Mouse (Mus musculus) cerebellum, adult 18-20 months (tissue): ENCODE measurements around the gene Dock2.

Experiments
- DNase-seq, 2 experiments: peaks; one replicate each; pipeline ENCODE4 v3.0.0; 2021

The Dock2 gene

GRCm38 (mm10) chr11:34525096-34525891 is 258.4 kb downstream of the Dock2 start:
- DNase-seq: no peak

- no peak for DNase-seq
Observed at GRCm38 (mm10) chr11:34524586-34524985, 259.1 kb downstream of the Dock2 start.

GRCm38 (mm10) chr11:34518566-34518965 is 265.1 kb downstream of the Dock2 start:
- DNase-seq: peak in 1 of 2 experiments; percentile 2

- DNase-seq: no peak
Observed at GRCm38 (mm10) chr11:34516971-34517370, 266.7 kb downstream of the Dock2 start.

DNA sequence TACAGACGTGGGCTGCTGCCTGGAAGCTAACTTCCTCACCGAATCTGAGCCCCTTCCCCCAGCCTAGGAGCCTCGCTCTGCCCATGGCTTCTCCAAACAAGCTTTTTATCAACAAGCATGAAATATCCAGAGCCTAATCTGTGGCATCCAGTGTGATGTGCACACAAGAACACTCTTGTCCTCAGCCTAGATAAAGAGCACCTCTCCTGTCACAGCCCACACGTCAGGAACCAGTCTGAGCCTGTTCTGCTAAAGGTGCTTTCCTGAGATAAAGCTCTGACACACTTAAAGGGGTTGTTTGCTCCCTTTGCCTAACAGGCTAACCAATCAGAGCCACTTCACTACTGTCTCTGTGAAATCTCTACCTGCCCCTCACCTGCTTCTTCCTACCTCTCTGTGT is 268.4 kb downstream of the Dock2 start:
- no peak for DNase-seq

DNA sequence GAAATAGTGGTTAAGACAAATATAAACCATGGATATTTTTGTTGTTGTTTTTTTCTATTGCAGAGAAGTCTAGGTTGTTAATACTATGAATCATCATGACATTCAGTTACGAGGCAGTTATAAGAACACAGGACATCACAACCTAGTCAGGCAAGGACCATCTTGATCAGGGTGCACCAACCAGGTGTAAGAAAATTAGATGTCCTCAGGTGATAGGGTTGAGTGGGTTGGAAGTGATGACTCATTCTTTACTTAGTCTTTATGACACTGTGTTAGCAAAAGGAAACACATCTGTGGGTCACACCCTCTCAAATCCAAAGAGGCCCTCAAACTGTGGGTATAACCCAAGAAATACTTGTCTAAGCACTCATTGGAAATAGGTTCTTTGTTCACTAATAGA is 277.3 kb downstream of the Dock2 start:
- no peak for DNase-seq

GRCm38 (mm10) chr11:34499663-34500062 is 284.0 kb downstream of the Dock2 start:
- no peak for DNase-seq

- DNase-seq: no peak
Observed at GRCm38 (mm10) chr11:34494682-34495081, 289.0 kb downstream of the Dock2 start.

DNA sequence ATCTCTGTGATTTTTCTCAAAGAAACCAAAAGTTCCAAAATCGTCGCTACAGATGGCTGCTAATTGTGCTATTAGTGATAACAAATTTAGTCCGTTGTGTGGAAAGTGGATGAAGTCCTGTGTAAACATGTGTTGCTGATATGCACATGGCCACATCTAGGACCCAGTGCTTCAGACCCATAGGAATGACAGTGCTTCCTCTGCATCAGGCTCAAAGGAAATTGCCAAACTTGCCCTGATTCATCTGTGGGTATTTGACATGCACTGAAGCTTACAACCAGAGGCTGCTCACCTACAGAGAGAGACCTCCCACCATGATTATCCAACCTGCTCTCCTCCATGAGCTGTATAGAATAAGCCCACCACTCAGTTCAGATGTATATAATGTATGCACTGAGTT is 290.7 kb downstream of the Dock2 start:
- DNase-seq: no peak

DNA sequence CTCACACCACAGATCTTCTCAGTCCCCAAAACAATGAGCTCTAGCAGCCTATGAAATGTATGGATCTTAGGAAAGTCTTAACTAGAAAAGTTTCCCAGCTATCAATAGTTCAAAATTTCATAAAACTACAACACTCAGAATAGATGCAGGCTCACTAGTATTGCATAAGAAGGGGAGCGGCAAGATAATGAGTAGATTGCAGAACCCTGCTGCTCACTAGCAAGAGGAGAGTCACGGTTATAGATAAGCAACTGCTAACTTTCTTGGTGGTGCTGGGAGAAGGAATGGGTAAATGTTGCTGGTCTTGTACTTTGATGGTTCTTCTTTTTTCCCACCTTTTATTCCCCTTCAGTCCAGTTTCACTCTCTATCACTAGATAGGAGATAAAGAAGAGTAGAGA is 291.5 kb downstream of the Dock2 start:
- no peak for DNase-seq

DNA sequence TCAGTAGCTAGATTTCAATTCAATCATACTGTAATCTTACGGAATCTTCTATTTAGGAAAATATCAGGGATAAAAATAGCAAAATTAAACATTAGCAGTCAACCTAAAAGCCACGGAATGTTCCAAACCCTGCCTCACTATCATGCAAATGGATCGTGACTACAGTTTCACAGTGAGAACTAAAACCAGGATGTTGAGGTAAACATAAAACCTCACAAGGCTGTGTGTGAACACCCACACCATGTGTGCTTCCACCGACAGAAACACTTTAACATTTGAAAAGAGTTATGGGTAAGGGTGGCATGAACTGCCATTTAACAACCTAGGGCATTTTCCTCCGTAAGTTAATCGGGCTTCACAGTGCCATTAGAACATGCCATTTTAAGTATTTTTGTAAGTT is 294.1 kb downstream of the Dock2 start:
- no peak for DNase-seq

DNA sequence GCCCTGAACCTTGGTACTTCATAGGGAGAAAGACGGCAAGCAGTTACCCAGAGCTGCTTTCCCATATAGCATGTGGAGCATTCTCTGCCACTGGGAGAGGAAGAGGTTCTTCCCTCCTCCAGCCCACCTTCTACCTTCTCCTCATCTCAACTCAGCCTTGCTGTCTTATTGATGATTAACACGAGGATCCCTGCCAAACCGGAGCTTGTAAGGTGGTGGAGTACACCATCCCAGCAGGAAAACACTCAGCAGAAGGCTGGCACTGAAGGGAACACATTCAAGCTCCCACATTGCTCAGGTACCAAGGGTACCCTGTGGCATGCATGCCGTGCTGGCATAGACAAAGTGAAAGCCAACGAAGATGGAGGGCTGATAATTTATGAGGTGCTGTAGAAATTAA is 304.4 kb downstream of the Dock2 start:
- no peak for DNase-seq

GRCm38 (mm10) chr11:34469792-34470191 is 313.9 kb downstream of the Dock2 start:
- DNase-seq: no peak

DNA sequence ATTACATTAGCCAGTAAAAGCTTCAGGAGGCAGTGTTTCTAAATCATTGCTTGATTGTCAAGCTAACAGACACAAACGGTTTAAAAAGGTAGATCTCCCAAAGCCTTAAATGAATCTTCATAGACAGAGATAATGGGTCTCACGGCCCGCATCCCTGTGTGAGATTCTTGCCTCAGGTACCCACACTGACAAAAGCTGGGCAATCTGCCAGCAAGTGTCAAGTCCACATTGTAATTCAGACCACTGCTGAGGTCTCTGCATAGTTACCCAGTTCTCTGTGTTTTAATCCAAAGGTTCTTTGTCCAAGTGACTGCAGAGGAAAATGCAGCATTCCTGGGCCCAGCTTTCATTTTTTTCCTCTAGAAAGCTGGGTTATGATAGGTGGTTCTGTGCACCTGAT is 315.1 kb downstream of the Dock2 start:
- DNase-seq: no peak

GRCm38 (mm10) chr11:34467056-34467455 is 316.6 kb downstream of the Dock2 start:
- DNase-seq: no peak

GRCm38 (mm10) chr11:34449944-34450343 is 333.7 kb downstream of the Dock2 start:
- DNase-seq: no peak

GRCm38 (mm10) chr11:34447891-34448290 is 335.8 kb downstream of the Dock2 start:
- DNase-seq: no peak

DNA sequence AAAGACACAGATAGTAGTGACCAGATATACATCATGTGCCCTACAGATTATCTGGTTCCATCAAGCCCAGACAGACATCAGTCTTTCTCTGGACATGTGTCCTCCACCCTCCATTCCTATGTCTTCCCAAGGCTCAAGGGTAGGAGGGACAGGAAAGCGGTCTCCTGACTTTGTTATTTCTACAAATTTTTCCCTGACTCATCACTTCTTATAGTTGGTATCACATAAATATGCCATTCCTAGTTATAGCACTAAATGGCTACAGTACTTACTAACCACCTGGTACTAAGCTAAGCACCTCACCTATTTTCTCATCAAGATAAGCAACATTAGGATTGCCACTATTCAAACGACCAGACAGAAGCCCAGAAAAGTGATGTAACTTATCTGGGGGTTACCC is 345.3 kb downstream of the Dock2 start:
- no peak for DNase-seq

DNA sequence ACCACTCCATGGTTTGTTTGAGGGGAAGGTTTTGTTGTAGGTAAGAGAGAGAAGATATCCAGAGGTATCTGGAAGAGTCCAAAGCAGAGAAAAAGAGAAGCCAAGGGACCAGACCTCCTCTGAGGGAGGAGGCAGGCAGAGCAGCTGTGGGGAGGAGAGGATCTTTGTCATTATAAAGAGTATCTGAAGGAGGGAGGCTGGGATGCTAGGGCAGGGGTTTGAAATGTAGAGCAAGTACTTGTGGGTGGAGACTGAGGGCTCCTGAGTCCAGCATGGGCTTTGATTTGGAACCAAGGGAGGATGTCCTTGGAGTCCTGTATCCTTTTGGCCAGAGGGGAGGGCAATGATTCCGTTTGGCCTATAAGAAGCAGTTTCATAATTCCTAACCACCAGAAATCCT is 346.2 kb downstream of the Dock2 start:
- DNase-seq: no peak

- no peak for DNase-seq
Observed at GRCm38 (mm10) chr11:34431978-34432377, 351.7 kb downstream of the Dock2 start.

DNA sequence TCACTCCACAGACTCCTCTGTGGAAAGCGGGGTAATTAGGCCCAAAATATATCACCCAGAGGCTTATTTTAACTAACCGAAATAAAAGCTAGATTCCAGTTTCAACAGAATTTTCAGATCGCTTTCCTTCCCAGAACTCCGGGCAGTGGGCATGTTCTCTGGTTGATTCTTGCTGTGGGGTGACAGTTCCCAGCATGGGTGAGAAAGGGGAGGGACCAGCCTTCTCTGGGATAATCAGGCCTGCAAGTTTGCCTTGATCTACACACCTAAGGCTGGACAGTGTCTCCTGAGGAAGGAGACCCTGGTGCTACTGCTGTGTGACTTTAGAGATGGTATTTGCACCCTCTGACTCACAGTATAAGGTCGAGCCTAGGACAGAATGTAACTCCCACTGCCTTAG is 352.3 kb downstream of the Dock2 start:
- no peak for DNase-seq

GRCm38 (mm10) chr11:34430940-34431339 is 352.8 kb downstream of the Dock2 start:
- no peak for DNase-seq

GRCm38 (mm10) chr11:34427212-34427611 is 356.5 kb downstream of the Dock2 start:
- no peak for DNase-seq

DNA sequence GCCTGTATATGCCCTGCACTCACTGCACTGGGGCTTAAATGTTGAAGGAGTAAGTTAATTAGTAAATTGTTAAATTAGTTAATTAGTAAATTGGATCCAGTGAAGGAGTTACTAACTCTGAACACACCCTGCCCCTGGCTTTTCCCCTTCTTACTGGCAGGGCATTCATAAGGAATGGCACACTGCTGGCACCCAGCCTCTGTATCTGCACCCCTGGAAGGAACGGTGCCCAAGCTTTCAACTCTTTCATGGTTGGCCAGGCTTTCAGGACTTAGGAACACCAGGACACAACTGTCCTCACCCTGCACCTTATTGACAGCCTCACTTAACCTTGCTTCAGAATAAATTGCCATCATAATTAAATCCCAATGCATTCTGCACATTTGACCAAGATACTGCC is 359.1 kb downstream of the Dock2 start:
- no peak for DNase-seq

- DNase-seq: no peak
Observed at GRCm38 (mm10) chr11:34421061-34421460, 362.6 kb downstream of the Dock2 start.
